Mouse (Mus musculus) left cerebral cortex, adult 2 months (tissue): Measurements from ENCODE around the gene 9430097D07Rik. TPM values are rescaled to one million over a fixed set of nuclear protein-coding genes. Genes with fewer than 3 reads are reported as not detected.

ENCODE experiments used
- DNase-seq, 2 experiments: peaks; one replicate each; pipeline ENCODE4 v3.0.0; 2021 to 2022; ENCODE audit warnings: low spot score in 2 of 2, mixed read lengths in 1 of 2; ENCODE audit errors: extremely low spot score in 1 of 2
- H3K27ac ChIP-seq: fragments of 200-600 bp; 2 replicates; pipeline ENCODE4 v1.8.1; 2022
- H3K4me3 ChIP-seq: fragments of 200-600 bp; 2 replicates; pipeline ENCODE4 v1.8.1; 2022
- CTCF ChIP-seq: fragments of 200-600 bp; IDR thresholded peaks from 2 replicates; pipeline ENCODE4 v1.8.1; 2022; ENCODE audit warnings: antibody characterized with exemption, mild to moderate bottlenecking, moderate library complexity
- intact Hi-C: fragments of 180-260 bp; cut with DNase I; formaldehyde crosslinking; loops from one replicate; pipeline ENCODE4 v1.15.1; 2025
- long read RNA-seq, 2 experiments: library from polyadenylated mRNA; stranded (forward); transcript quantifications; one replicate each; pipeline ENCODE4 v2.0.0; 2021; ENCODE audit warnings: borderline mapping rate in 2 of 2
- total RNA-seq, 2 experiments: library from RNA; stranded (reverse); gene quantifications; 2 replicates each; pipeline ENCODE4 v1.2.3; 2021

The 9430097D07Rik gene
- total RNA-seq: 1 to 10 TPM in 1 of 2 experiments, under 1 TPM in 1; 0.75 to 1.1 TPM
- long read RNA-seq, experiment 1, partial matches to known transcripts: 0 of 2 reads
- long read RNA-seq, experiment 1, other reads (novel, unspliced or antisense): 1 of 2 reads
- long read RNA-seq, experiment 2: 0 reads

DNA sequence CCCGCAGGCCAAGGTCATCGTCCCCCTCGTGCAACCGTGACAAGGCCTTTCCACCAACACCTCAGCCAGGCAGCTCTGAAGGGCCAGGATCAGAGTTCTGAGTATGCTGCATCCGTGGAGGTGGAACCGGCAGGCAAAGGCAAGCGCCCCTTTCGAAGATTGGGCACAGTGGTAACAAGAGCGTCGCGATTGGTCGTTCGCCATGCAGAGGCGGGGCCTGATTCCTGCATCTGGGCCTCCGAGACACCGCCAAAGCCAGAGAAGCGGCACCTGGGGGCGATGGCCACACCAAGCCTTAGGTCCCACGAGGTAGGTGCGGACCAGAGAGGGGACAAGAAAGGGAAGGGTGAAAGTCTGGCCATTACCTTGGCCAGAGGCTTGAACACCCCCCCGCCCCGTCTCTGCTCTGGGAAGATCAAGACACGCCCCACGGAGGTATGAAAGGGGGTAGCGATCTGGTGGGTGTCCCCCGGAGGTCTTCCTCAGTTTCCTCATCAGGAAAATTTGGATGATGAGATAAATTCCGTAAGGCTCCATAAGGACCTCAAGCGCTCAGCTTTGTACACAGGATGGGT is at the start of gene 9430097D07Rik:
Gene 9430097D07Rik (minus strand): TSS at position 99 of the 575 bp plus-strand sequence.
- Histone ChIP-seq H3K27ac (peak within 1 kb of the TSS; percentile 80), H3K4me3 (peak within 1 kb of the TSS; percentile 50)
- intact Hi-C loops: loop anchor here (5.0 kb wide), 1 partner anchor 37 kb away; no protein-coding TSS in a partner anchor
- peak; percentile 65 to 71 for DNase-seq
- TF ChIP-seq CTCF: no peak

DNA sequence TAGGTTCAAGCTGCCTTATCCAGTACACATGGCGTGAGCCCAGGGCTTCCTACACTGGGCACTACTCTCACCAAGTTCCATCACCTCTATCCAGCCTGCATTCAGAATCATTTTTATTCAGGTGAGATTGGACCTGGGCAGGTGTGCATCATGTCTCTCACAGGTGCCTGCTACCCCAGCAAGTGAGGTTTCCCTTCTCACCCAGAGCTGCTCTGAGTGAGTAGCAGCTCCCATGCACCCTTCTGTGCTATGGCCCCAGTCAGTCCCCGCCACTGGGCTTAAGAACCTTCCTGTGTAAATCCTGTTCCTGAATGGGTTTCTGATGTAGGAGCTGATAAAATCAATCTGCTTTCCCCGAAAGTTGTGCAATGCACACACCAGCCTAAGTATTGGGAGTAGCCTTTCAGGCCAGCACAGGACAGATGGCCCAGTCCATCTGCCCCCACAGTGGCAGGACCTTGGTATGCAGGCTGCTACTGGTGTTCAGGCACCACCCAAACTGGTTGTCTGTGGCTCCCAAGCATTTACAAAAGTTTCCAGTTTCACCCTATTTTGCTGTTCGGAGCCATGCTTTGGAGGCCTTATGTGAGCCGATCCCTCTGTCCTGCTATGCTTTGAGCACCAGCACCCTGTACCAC is 48.7 kb upstream of the 9430097D07Rik start:
- H3K4me3 ChIP-seq: no peak overlapping the region
- no peak for TF ChIP-seq CTCF
- H3K27ac ChIP-seq: no peak overlapping the region; the same call in 1 of the 2 replicates
- DNase-seq: no peak
- intact Hi-C loops: no loop called here

DNA sequence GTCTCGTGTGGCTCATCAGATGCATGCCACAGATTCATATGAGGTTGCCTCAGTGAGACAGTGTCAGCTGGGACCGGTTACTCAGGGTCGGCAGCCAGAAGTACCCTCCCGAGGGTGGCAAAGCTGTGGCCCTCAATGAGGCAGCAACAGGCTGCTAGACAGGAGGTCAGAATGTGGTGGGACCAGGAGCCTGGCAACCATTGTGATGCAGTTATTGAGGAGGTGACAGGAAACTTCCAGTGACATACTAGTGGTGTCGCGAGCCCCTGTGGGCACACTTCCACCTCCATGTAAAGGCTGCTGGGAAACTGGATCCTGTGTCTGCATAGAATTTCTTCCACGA is 46.0 kb upstream of the 9430097D07Rik start, which contains the start of gene Ak1:
Gene Ak1 (plus strand): TSS at position 242 of the 343 bp plus-strand sequence.
- Histone ChIP-seq H3K4me3 (no peak within 1 kb of the TSS), H3K27ac (no peak within 1 kb of the TSS; the same call in 1 of the 2 replicates)
- intact Hi-C loops: no loop called here
- no peak for TF ChIP-seq CTCF
- DNase-seq: no peak

DNA sequence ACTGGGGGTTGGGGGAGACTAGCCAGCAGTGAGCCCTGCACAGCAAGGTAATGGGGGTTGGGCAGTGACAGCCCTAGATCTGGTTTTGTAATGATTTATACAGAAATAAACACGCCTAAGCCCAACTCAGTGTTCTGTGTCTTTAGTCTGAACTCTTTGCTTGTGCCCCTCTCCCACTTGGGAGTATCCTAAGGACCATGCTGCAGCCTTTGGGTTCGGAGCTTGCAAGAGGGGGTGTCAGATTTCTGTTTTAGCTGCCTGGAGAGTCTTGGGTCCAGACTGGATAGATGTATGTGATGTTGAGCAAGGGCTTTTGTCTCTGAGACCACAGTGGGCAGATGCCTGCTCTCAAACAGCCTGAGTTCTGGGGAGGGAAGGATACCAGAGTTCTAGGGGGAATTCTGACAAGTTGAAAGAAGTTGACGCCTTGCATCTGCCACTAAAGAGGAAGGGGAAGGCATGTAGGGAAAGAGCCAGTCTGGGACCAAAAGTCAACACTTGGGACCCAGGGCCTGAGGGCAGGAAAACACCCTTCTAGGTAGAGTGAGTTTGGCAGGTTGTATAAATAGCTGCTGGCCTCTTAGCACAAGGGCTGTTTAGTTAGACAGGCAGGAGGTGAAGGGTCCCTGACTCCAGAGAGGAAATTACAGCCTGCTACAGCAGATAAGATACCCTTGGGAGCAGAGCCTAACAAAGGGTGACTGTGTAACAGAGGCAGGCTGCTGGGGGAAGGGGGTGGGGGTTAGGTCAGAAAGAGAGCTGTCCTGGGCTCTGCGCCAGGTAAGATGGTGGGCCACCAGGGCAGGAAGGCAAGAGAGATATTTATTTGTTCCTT is 45.4 kb upstream of the 9430097D07Rik start:
- intact Hi-C loops: no loop called here
- no peak for TF ChIP-seq CTCF

DNA sequence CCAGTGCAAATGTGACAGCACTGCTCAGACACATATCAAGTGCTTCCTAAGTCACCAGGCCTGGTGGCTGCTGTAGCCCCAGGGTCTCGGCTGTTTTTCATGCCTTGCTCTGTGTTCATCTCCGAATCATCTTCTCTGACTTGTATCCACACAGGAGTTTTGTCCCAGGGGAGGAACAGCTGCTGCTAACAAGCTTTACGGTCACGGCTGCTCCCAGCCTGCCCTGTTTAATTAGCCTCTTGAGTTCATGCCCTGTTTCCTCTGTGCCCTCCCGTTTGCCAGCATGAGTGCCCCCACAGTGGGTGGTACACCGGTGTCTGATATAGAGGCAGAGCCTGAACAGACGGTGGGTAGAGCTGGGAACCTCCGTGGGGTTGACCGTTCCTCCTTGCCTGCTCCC is 42.6 kb upstream of the 9430097D07Rik start:
- no peak overlapping the region for H3K4me3 ChIP-seq
- intact Hi-C loops: no loop called here

More for the DNA sequence above, 45.4 kb upstream of the 9430097D07Rik start:
- no peak overlapping the region; the same call in 1 of the 2 replicates for H3K27ac ChIP-seq
- H3K4me3 ChIP-seq: no peak overlapping the region
- DNase-seq: no peak

DNA sequence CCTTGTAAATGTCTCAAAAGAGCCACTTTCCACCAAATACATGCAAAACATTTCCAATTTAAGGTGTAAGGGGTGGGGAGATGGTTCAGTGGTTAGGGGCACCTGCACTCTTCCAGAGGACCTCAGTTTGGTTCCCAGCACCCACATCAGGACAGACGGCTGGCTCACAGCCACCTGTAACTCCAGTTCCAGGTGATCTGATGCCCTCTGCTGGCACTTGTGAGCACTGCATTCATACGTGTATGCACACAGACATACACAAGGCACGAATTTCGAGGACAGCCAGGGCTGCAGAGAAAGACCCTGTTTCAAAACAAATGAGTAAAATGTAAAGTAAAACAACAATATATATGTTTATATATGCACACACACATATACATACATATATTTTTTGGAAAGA is 42.1 kb upstream of the 9430097D07Rik start:
- intact Hi-C loops: no loop called here
- Histone ChIP-seq H3K27ac (no peak overlapping the region), H3K4me3 (no peak overlapping the region)
- DNase-seq: no peak
- TF ChIP-seq CTCF: peak; percentile 39

More for the DNA sequence above, 42.6 kb upstream of the 9430097D07Rik start:
- TF ChIP-seq CTCF: no peak
- DNase-seq: no peak
- H3K27ac ChIP-seq: no peak overlapping the region

DNA sequence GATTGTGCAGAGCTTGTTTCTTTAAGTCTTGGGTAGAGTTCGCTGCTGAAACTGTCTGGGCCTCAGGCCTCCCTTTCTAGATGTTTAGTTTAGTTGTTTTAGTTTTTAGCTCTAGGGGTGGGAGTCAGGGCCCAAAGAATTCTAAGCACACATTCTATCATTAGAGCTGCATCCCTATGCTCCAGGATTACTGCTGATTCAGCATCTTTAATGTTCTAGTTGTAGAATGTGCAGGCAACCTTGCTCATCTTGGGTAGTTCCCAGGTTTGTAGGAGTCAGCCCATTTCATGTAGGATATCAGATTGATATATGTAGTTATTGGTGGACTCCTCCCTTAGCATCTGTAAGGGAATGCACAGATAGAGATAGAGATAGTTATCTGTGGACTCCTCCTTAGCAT is 41.6 kb upstream of the 9430097D07Rik start:
- Histone ChIP-seq H3K27ac (no peak overlapping the region), H3K4me3 (no peak overlapping the region)
- no peak for DNase-seq
- intact Hi-C loops: no loop called here
- TF ChIP-seq CTCF: no peak

DNA sequence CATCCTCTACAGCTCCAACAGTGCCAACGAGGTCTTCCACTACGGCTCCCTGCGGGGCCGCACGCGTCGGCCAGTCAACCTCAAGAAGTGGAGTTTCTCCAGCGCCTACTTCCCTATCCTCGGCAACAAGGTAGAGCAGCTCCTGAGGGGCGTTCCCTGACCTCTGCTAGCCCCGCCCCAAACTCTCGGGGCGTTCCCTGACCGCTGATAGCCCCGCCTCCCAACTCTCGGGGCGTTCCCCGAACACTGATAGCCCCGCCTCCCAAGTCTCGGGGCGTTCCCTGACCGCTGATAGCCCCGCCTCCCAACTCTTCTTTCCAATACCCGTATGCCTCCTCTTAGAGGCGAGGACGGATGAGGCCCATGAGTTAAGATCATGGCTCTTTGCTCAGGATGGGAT is 36.8 kb upstream of the 9430097D07Rik start:
- intact Hi-C loops: loop anchor here (5.0 kb wide), 1 partner anchor 35 kb away; the partner anchor contains the start of gene 9430097D07Rik
- Histone ChIP-seq H3K4me3 (no peak overlapping the region), H3K27ac (no peak overlapping the region)
- no peak for TF ChIP-seq CTCF
- DNase-seq: no peak

DNA sequence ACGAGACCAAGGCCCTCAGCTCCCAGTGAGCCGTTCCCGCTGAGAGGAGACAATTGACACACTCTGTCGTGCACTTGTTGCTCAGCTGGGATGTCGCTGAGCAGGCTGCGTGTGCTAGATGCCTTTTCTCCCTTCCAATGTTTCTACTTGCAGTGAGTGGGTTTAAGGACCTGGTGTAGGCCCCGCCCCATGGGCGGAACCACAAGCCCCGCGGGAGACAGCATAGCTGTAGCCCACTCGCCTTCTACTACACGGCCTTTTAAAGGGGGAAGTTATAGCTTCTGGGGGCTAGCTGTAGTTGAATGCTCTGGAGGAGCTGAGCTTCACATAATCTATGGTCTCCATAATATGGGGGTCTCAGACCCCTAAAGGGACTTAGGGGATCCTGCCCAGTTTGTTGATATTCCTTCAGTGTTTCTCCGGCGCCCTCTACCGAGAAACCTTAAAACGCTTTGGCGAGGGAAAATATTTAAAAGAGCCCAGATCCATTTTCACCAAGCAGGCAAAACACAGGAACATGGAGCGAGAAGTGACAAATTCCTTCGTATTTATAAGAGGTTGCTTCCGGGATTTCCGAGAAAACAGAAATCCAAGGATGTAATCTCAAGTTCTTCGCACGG is 35.2 kb upstream of the 9430097D07Rik start:
- peak in 1 of 2 experiments; percentile 38 for DNase-seq
- intact Hi-C loops: loop anchor here (5.0 kb wide), 1 partner anchor 33 kb away; the partner anchor contains the start of gene 9430097D07Rik
- Histone ChIP-seq H3K4me3 (peak overlapping the region; percentile 26), H3K27ac (no peak overlapping the region)
- TF ChIP-seq CTCF: peak; percentile 67

DNA sequence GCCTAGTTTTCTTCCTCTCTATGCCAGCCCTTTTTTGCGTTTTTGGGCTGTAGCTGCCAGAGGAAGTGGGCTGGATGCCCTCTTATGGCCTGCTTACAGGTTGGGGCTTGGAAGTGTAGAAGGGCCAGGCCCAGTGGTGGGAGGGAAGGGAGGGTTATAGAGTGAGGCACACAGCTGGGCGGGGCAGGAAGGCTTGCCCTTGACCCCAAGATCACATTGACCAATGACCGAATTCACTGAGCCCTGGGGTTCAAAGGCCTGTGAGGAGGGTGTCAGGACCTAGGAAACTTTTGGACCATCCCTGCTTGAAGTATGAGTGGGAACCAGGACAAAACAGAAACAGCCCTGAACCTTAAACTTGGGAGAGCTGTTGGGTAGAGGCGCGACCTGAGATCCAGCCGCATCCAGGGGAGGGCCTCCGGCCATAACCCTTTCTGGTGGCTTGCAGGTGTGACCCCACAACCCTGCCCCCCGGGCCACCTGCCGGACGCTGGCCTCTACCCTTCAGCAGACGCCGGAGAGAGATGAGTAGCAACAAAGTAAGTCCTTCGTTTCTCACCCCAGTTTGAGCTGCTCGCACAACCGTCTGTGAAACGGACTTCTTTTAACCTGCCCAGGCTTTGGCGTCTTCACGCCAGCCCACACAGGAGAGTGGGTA is 33.4 kb upstream of the 9430097D07Rik start:
- Histone ChIP-seq H3K27ac (peak overlapping the region; percentile 97), H3K4me3 (peak overlapping the region; percentile 74)
- TF ChIP-seq CTCF: no peak
- intact Hi-C loops: no loop called here
- DNase-seq: no peak

DNA sequence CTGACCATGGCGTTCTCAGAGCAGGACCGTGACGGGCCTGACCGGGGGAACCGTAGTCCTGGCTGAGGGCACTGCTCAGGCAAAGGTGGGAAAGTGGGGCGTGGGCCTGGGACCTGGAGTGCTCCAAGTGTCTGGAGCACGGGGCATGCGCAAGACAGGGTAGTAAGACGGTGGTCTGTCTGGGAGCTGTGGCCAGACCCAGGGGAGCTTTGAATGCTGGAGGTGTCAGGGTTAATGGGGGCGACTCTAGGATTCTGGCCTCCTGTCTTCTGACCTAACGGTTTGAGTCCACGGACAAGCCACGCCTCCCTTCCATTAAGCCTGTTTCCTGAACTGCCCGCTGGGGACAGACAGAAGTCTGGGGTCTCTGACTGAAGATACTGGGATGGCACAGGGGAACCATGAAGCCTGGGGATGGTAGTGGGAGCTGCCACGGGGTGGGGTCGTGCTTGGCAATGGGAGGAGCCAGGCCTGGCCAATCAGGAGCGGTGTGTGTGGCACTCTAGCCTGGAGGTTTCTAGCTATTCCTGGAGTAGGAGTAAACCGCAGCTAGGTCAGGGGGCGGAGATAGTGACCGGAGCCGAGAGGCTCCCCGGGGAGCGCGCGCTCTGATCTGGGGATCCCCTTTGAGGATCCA is 32.8 kb upstream of the 9430097D07Rik start:
- Histone ChIP-seq H3K4me3 (peak overlapping the region; percentile 74), H3K27ac (peak overlapping the region; percentile 97)
- intact Hi-C loops: no loop called here
- peak in 1 of 2 experiments; percentile 41 for DNase-seq
- TF ChIP-seq CTCF: peak; percentile 3
